Mouse (Mus musculus) cerebellum, adult (tissue): ENCODE measurements around the gene Srp68.
A peak's percentile ranks its signal among the peaks of the same experiment; 100 is the strongest.

ENCODE experiments used
- ATAC-seq: cut with Nextera tagmentation; 2 replicates; pipeline ENCODE4 v1.9.2; 2017; ENCODE audit warnings: mild to moderate bottlenecking, moderate library complexity, mixed read lengths; ENCODE audit not compliant: insufficient number of reproducible peaks, low FRiP score, low TSS enrichment

Gene Srp68

GRCm38 (mm10) chr11:116213877-116214510 is 60.0 kb downstream of the Srp68 start:
- no peak for ATAC-seq

- no peak for ATAC-seq
Measured at GRCm38 (mm10) chr11:116212847-116213246, 61.2 kb downstream of the Srp68 start.

- no peak for ATAC-seq
Measured at GRCm38 (mm10) chr11:116210696-116211095, 63.3 kb downstream of the Srp68 start.

- ATAC-seq: no peak
Measured at GRCm38 (mm10) chr11:116209257-116209656, 64.8 kb downstream of the Srp68 start.

- ATAC-seq: no peak
Measured at GRCm38 (mm10) chr11:116208660-116209059, 65.4 kb downstream of the Srp68 start.

- ATAC-seq: no peak
Measured at GRCm38 (mm10) chr11:116206678-116207077, 67.3 kb downstream of the Srp68 start.

- no peak for ATAC-seq
Measured at GRCm38 (mm10) chr11:116203150-116203549, 70.9 kb downstream of the Srp68 start.

- no peak for ATAC-seq
Measured at GRCm38 (mm10) chr11:116201151-116201550, 72.9 kb downstream of the Srp68 start.

GRCm38 (mm10) chr11:116198639-116199531 is 75.1 kb downstream of the Srp68 start, which contains the start of the genes Ten1 and Acox1:
Gene Ten1, plus strand, starts transcription at chr11:116198855.
Gene Acox1, minus strand, starts transcription at chr11:116199045.
- ATAC-seq: peak; percentile 94

- peak; percentile 9; the same call in 1 of the 2 replicates for ATAC-seq
Measured at GRCm38 (mm10) chr11:116198132-116198531, 75.9 kb downstream of the Srp68 start.

- ATAC-seq: no peak
Measured at GRCm38 (mm10) chr11:116197584-116197906, 76.5 kb downstream of the Srp68 start.

GRCm38 (mm10) chr11:116196866-116197583 is 77.0 kb downstream of the Srp68 start:
- ATAC-seq: no peak

GRCm38 (mm10) chr11:116196336-116196735 is 77.7 kb downstream of the Srp68 start:
- no peak for ATAC-seq

GRCm38 (mm10) chr11:116195252-116195651 is 78.8 kb downstream of the Srp68 start:
- ATAC-seq: no peak
